Mouse (Mus musculus) gastrocnemius, adult 2 months (tissue): ENCODE data around the gene Slc30a7. TPM values are rescaled to one million over a fixed set of nuclear protein-coding genes. Genes with fewer than 3 reads are reported as not detected.
A peak's percentile ranks its signal among the peaks of the same experiment; 100 is the strongest.

ENCODE experiments used
- DNase-seq: peaks from one replicate; pipeline ENCODE4 v3.0.0; 2022
- H3K27ac ChIP-seq: fragments of 200-600 bp; 2 replicates; pipeline ENCODE4 v1.8.1; 2022; ENCODE audit warnings: mild to moderate bottlenecking
- H3K4me3 ChIP-seq: fragments of 200-600 bp; 2 replicates; pipeline ENCODE4 v1.8.1; 2022; ENCODE audit warnings: mild to moderate bottlenecking, moderate library complexity
- CTCF ChIP-seq: fragments of 200-600 bp; IDR thresholded peaks from 2 replicates; pipeline ENCODE4 v1.8.1; 2022; ENCODE audit warnings: antibody characterized with exemption, mild to moderate bottlenecking, moderate library complexity
- intact Hi-C: fragments of 180-260 bp; cut with DNase I; formaldehyde crosslinking; loops from one replicate; pipeline ENCODE4 v1.15.1; 2025
- total RNA-seq, 2 experiments: library from RNA; stranded (reverse); gene quantifications; 2 replicates each; pipeline ENCODE4 v1.2.3; 2021

The Slc30a7 gene
- total RNA-seq, 2 experiments from 2014 or later = 4.8 to 5.5 TPM

DNA sequence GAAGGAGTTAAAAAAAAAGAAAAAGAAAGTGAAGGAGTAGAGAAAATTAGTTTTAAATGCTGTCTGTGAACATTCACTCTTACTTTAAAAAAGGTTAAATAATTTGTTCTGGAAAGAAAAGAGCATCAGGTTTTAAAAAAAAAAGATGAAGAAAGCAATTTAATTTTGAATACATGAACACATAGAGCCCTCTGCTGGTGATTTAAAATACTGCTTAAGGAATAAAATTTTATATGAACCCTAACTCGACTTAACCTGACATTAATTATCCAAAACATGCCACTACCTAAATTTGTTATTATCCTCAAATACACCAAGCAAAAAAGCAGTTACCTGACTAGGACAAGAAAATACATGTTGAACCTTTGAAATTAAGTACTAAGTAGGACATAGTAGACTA, 28.2 kb downstream of the Slc30a7 start:
- no peak overlapping the region for H3K27ac ChIP-seq
- H3K4me3 ChIP-seq = no peak overlapping the region
- no peak for DNase-seq
- intact Hi-C loops = loop anchor here (2.0 to 5.0 kb wide), 3 partner anchors 266 to 382 kb away; no protein-coding TSS in a partner anchor
- TF ChIP-seq CTCF = peak; percentile 75

DNA sequence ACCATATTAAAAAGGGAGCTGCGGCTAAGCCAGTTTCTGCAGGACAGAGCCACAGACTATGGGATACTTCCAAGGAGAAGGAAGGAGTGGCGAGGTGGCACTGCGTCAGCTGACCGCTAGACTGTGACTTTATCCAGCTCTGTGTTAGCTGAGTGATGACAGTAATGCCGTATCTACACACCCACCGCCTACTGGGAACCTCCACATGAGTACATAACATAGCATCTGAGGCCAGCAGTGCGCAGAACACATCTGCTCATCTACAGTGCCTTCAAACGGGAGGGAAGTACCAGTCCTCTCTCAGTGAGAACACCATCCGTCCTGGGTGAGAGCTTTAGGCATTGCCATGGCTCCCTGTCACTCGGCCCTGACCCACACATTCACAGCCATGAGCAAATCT, 32.2 kb downstream of the Slc30a7 start:
- intact Hi-C loops = loop anchor here (5.0 kb wide), 1 partner anchor 378 kb away; no protein-coding TSS in a partner anchor
- no peak overlapping the region for H3K4me3 ChIP-seq
- no peak for DNase-seq
- no peak overlapping the region for H3K27ac ChIP-seq
- no peak for TF ChIP-seq CTCF

DNA sequence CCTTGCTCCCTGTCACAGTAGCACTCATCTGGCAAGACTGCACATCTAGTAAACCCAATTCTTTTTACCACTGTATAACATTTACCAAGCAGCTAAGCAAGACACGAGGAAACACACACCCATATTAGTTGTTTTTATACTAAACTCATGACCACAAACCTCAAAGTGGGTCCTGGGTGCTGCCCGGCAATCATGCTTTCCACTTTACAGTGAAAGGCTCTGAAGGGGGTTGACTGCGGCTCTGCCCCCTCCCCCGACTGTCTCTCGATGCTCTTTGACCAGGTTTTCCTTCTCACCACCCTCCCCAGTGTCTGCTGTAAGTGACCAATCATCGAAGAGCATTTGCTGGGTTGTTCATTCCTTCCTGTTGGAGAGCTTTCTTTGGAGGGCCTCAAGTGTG, 33.0 kb downstream of the Slc30a7 start:
- intact Hi-C loops = no loop called here
- H3K4me3 ChIP-seq = no peak overlapping the region
- no peak overlapping the region for H3K27ac ChIP-seq
- no peak for DNase-seq
- no peak for TF ChIP-seq CTCF

- no peak for DNase-seq
- TF ChIP-seq CTCF = no peak
- no peak overlapping the region for H3K4me3 ChIP-seq
- H3K27ac ChIP-seq = no peak overlapping the region
- intact Hi-C loops = no loop called here
Measured at GRCm38 (mm10) chr3:115971891-115972646, 35.1 kb downstream of the Slc30a7 start.

DNA sequence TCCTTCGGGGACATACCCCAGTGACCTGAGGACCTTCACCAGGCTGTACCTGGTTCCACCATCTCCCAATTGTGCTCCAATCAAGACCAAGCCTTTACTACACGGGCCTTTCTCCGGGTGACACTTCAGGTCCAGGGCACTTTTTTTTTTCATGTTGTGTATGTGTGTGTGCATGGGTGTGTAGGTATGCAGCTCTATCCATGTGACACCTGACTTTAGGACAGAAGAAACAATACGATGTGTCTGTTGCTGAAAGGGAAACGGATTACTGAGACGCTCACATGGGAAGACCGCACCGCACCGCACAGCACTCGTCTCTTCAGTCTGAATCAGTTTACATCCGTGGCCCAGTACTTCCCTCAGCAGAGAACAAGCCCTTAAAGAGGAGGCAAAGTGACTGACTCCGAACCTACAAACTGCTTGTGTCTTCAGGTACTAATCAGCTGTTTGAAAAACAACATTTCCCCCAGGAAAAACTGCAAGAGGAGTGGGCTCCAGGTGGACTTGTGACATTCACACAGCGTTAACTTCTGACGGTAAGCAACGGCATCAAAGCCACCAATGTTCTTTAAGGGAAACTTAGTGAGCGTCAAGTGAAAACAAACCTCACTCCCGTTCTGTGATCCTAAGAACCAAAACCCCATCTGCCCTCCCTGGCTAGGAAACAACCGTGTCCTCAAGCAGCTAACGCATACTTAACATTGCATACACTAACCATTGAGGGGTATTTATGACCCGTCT, 36.0 kb downstream of the Slc30a7 start:
- intact Hi-C loops = no loop called here
- TF ChIP-seq CTCF = no peak
- no peak overlapping the region for H3K4me3 ChIP-seq
- DNase-seq = no peak
- H3K27ac ChIP-seq = no peak overlapping the region

DNA sequence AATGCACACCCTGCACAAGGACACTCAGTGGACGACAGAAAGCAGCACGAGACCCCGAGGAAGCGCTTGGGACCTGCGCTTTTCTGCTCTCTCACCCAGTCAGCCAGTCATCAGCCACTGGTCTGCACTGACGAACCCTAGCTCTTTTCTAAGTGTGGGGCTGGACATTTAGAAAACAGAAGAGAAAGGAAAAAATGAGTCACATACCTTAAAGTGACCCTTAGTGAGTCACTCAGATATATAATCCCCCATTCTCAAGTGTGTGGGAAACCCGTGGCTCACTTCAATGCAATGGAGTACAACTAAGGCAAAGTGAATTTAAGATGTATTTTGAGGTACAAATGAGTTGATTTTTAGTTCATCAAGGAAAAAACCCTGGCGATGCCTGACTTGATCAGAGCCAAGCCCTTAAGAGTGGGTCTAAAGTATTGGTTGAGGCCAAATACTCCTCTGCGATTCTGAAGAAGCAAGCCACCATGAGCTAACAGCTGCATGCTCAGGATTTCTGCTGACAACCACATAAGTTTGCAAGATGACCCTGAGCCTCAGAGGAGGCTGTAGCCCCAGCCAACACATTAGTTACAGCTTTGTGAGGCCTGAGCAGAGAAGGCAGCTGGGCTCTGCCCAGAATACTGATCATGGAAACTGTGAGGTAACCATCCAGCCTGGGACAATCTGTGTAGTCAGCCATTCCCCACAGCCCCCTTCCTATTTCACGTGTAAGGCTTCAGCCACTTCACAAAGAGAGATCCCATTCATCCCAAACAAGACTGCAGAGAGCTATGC, 38.3 kb downstream of the Slc30a7 start:
- no peak overlapping the region for H3K4me3 ChIP-seq
- peak overlapping the region; percentile 75 for H3K27ac ChIP-seq
- TF ChIP-seq CTCF = no peak
- intact Hi-C loops = no loop called here
- DNase-seq = peak; percentile 76

DNA sequence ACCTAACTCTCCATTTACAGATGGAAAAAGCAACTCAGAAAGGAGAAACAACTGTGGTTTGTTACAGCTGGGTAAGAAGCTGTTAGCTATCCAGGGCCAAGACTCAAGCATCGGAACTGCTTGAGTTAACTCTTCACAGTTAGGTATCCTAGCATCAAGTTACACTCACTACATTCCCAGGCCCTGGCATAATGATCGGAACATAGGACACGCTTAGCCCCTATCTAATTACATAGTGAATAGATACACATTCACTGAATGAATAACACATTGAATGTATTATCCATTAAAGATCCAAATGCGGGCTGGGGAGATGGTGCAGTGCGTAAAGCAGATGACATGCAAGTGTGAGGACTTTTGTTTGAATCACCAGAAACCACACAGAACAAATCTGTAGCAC, 43.1 kb downstream of the Slc30a7 start:
- intact Hi-C loops = no loop called here
- TF ChIP-seq CTCF = no peak
- no peak for DNase-seq
- Histone ChIP-seq H3K27ac (no peak overlapping the region), H3K4me3 (no peak overlapping the region)

DNA sequence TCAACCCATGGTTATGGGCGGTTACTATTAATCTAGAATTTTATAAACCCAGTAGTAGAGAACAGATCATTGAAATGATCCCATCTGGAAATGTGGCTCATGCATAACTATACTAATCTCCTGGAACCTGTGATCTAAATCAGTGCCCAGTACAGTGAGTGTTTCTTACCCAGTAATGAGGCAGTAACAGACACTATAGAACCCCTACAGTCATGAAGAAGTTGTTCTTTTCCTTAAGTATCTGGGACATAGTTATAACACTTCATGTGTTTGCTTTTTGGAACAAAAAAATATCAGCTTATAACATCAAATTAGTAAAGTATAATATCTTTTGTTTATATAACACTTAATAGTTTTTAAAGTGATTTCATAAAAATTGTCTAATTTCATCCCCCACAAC, 43.6 kb downstream of the Slc30a7 start:
- DNase-seq = no peak
- no peak overlapping the region for H3K4me3 ChIP-seq
- intact Hi-C loops = no loop called here
- TF ChIP-seq CTCF = no peak
- H3K27ac ChIP-seq = no peak overlapping the region

- H3K4me3 ChIP-seq = peak overlapping the region; percentile 15; the same call in 1 of the 2 replicates
- no peak for TF ChIP-seq CTCF
- intact Hi-C loops = no loop called here
- peak overlapping the region; percentile 46; the same call in 1 of the 2 replicates for H3K27ac ChIP-seq
- no peak for DNase-seq
Measured at GRCm38 (mm10) chr3:115962028-115962415, 45.2 kb downstream of the Slc30a7 start.

DNA sequence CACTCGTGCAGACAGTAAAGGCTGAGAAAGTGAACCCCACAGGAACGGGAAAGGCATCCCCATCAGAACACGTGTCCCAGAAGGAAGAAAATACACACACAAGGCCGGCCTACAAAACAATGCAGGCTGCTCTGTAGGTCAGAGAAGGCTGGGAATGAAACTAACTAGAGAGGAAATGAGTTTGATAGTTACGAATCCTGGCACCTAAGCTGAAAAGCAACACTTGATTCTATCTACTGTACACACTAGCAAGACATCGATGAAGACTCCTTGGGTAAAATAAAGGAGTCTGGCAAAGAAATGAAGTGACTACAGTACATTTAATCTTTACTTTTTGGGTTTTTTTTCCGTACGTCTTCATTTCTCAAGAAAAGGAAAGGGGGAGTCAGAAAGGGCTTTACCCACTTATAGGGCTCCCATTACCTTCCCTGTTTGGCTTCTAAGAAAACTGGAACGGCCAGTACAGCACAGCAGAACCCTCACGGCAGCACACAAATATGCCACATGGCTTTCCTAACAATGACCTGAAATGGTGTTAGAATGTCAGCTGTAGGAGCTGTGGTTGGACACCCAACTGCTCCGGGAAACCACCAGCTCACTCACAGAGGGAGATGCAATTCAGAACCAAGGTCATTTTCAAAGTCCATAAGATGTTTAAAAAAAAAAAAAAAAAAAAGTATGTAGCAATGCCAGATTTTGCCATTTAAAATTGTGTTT, 45.7 kb downstream of the Slc30a7 start:
- intact Hi-C loops = no loop called here
- no peak overlapping the region for H3K4me3 ChIP-seq
- no peak for TF ChIP-seq CTCF
- peak overlapping the region; percentile 46 for H3K27ac ChIP-seq
- no peak for DNase-seq

- no peak overlapping the region for H3K4me3 ChIP-seq
- no peak for DNase-seq
- intact Hi-C loops = no loop called here
- no peak for TF ChIP-seq CTCF
- no peak overlapping the region for H3K27ac ChIP-seq
Measured at GRCm38 (mm10) chr3:115957223-115957622, 50.0 kb downstream of the Slc30a7 start.

DNA sequence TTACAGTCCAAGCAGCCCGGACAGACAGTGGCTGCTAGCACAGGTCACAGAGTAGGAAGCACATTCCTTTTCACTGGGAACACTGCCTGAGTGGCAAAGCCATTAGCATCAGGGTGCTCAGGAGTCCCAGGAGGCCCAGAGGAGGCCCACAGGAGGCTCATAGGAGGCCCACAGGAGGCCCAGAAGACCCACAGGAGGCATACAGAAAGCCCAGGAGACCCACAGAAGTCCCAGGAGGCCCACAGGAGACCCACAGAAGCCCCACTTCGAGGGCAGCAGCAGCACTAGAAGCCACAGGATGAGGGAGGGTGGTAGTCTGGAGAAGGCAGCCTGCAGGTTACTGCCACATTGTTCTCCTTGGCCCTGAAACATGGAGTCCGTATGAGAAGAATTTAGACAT, 54.1 kb downstream of the Slc30a7 start:
- intact Hi-C loops = no loop called here
- no peak for TF ChIP-seq CTCF
- no peak for DNase-seq
- Histone ChIP-seq H3K27ac (peak overlapping the region; percentile 46), H3K4me3 (no peak overlapping the region)
